Mouse (Mus musculus): ENCODE results near the gene Gm49387. TPM values are rescaled to one million over a fixed set of nuclear protein-coding genes. Genes with fewer than 3 reads are reported as not detected.

Gm49387 gene
- total RNA-seq, 2 experiments from 2014 or later: 2.1 TPM; not detected in 1

GRCm38 (mm10) chr14:31576846-31577697 lies 63.6 kb downstream of the Gm49387 start:
- peak in 1 of 2 experiments; percentile 20 for DNase-seq

GRCm38 (mm10) chr14:31575866-31576265 lies 64.8 kb downstream of the Gm49387 start:
- no peak for DNase-seq

GRCm38 (mm10) chr14:31574903-31575665 lies 65.6 kb downstream of the Gm49387 start:
- DNase-seq: no peak

GRCm38 (mm10) chr14:31572561-31573175 lies 68.0 kb downstream of the Gm49387 start:
- DNase-seq: no peak

- no peak for DNase-seq
Measured at GRCm38 (mm10) chr14:31571419-31571818, 69.3 kb downstream of the Gm49387 start.

GRCm38 (mm10) chr14:31570131-31570951 lies 70.3 kb downstream of the Gm49387 start:
- DNase-seq: no peak

GRCm38 (mm10) chr14:31569151-31569631 lies 71.5 kb downstream of the Gm49387 start:
- DNase-seq: peak; percentile 25 to 57

- DNase-seq: no peak
Measured at GRCm38 (mm10) chr14:31565478-31566212, 75.0 kb downstream of the Gm49387 start.

- peak; percentile 72 to 84 for DNase-seq
Measured at GRCm38 (mm10) chr14:31564452-31565179, 76.1 kb downstream of the Gm49387 start.

- DNase-seq: peak; percentile 76 to 82
Measured at GRCm38 (mm10) chr14:31560886-31561285, 79.8 kb downstream of the Gm49387 start.

GRCm38 (mm10) chr14:31559216-31559615 lies 81.5 kb downstream of the Gm49387 start:
- DNase-seq: no peak

GRCm38 (mm10) chr14:31557784-31558183 lies 82.9 kb downstream of the Gm49387 start:
- no peak for DNase-seq

GRCm38 (mm10) chr14:31557273-31557672 lies 83.4 kb downstream of the Gm49387 start:
- DNase-seq: no peak

GRCm38 (mm10) chr14:31556526-31557260 lies 84.0 kb downstream of the Gm49387 start:
- DNase-seq: no peak

GRCm38 (mm10) chr14:31555963-31556434 lies 84.7 kb downstream of the Gm49387 start:
- DNase-seq: peak in 1 of 2 experiments; percentile 48

- no peak for DNase-seq
Measured at GRCm38 (mm10) chr14:31555021-31555420, 85.7 kb downstream of the Gm49387 start.

GRCm38 (mm10) chr14:31543885-31544442 lies 96.7 kb downstream of the Gm49387 start:
- DNase-seq: no peak

- DNase-seq: peak; percentile 29 to 53
Measured at GRCm38 (mm10) chr14:31537298-31537697, 103.4 kb downstream of the Gm49387 start.

- no peak for DNase-seq
Measured at GRCm38 (mm10) chr14:31532656-31533055, 108.0 kb downstream of the Gm49387 start.

All from heart, adult 18-20 months (tissue).